In genomic region chr9:86720227-86720626, GRCm38 (mm10) we compare ENCODE assay signal across 27 mouse cellular contexts. TPM values are rescaled to one million over a fixed set of nuclear protein-coding genes. Genes with fewer than 3 reads are reported as not detected.
"Had no signal": no experiment of that assay in that cellular context is flagged by ENCODE, and none has a peak within 500 bp of the region (broad histone marks: within the 10 kb centered on the region; RNA-seq: fewer than 3 reads in every experiment).

No protein-coding gene starts in this region.

- H3K4me3 ChIP-seq: heart, embryonic 10.5 days; heart, embryonic 12.5 days; hindbrain, embryonic 10.5 days; hindbrain, embryonic 12.5 days; kidney, embryonic 15.5 days; limb, embryonic 10.5 days; limb, embryonic 12.5 days had no signal

- H3K9ac ChIP-seq: forebrain, postnatal 0 days; heart, embryonic 12.5 days; hindbrain, embryonic 12.5 days; hindbrain, embryonic 14.5 days; kidney, embryonic 15.5 days; limb, embryonic 12.5 days; liver, embryonic 14.5 days had no signal

- H3K4me1 ChIP-seq: hindbrain, embryonic 10.5 days; hindbrain, embryonic 12.5 days; limb, embryonic 10.5 days; limb, embryonic 12.5 days had no signal

- H3K27ac ChIP-seq: heart, embryonic 10.5 days; hindbrain, embryonic 10.5 days; hindbrain, embryonic 12.5 days; hindbrain, embryonic 14.5 days; kidney, embryonic 15.5 days; kidney, postnatal 0 days; limb, embryonic 10.5 days; limb, embryonic 12.5 days; liver, embryonic 14.5 days had no signal

- DNase-seq: forebrain, postnatal 0 days; gastrocnemius, postnatal 10 days; gastrocnemius, postnatal 25 days; heart, postnatal 10 days; heart, postnatal 4 days; kidney, adult 11 months; kidney, adult 2 months; kidney, adult 9 months; kidney, postnatal 14 days; kidney, postnatal 36 days; layer of hippocampus, adult 9-11 months; layer of hippocampus, postnatal 36 days; liver had no signal

- H3K4me2 ChIP-seq: heart, embryonic 12.5 days; hindbrain, embryonic 12.5 days; hindbrain, embryonic 14.5 days; kidney, embryonic 15.5 days; limb, embryonic 12.5 days; liver, embryonic 11.5 days had no signal

- ATAC-seq: forebrain, postnatal 0 days; hindbrain, embryonic 16.5 days; inflammation-experienced regulatory T-cells, adult 6 months had no signal

- H3K9me3 ChIP-seq: heart, embryonic 10.5 days; heart, embryonic 12.5 days; hindbrain, embryonic 10.5 days; hindbrain, embryonic 12.5 days; kidney, embryonic 15.5 days; limb, embryonic 10.5 days; limb, embryonic 12.5 days had no signal

- H3K36me3 ChIP-seq: heart, embryonic 10.5 days; heart, embryonic 12.5 days; hindbrain, embryonic 10.5 days; hindbrain, embryonic 12.5 days; kidney, embryonic 15.5 days; limb, embryonic 10.5 days; limb, embryonic 12.5 days had no signal

- H3K27me3 ChIP-seq: heart, embryonic 12.5 days; hindbrain, embryonic 12.5 days; kidney, embryonic 15.5 days; limb, embryonic 12.5 days had no signal

RNA-seq across cellular contexts. Expression of gene Prss35, which starts 23.2 kb away (rescaled TPM):
- total RNA-seq: granulocyte monocyte progenitor cell, adult 5-6 weeks had no signal
- polyA plus RNA-seq: inflammation-experienced regulatory T-cells, adult 6 months had no signal

RNA-seq across cellular contexts. Expression of gene Me1, which starts 24.5 kb away (rescaled TPM):
- total RNA-seq: granulocyte monocyte progenitor cell, adult 5-6 weeks had no signal
